Mouse (Mus musculus) monocyte, adult 5-6 weeks (primary cell): ENCODE results near the gene Slc8a2. TPM values are rescaled to one million over a fixed set of nuclear protein-coding genes. Genes with fewer than 3 reads are reported as not detected.

Experiments used
- ATAC-seq: fragments of 153-309, 156-312 bp; replicated peaks from 2 replicates; pipeline ENCODE4 v1.8.0; 2017; ENCODE audit warnings: mild to moderate bottlenecking; ENCODE audit not compliant: low TSS enrichment, insufficient number of reproducible peaks, severe bottlenecking, poor library complexity, low FRiP score
- total RNA-seq: library from RNA; stranded (forward); fragments of 200-1000, 200-491, 200-594 nt; gene quantifications from 3 replicates; pipeline ENCODE4 v1.2.3, GENCODE M21; 2017

Gene Slc8a2
- total RNA-seq, 1 experiment from 2014 or later, result not detected

- no peak for ATAC-seq
Measured at GRCm38 (mm10) chr7:16202756-16203504, 73.3 kb downstream of the Slc8a2 start.

GRCm38 (mm10) chr7:16203505-16203903 is 73.9 kb downstream of the Slc8a2 start:
- ATAC-seq, result no peak

DNA sequence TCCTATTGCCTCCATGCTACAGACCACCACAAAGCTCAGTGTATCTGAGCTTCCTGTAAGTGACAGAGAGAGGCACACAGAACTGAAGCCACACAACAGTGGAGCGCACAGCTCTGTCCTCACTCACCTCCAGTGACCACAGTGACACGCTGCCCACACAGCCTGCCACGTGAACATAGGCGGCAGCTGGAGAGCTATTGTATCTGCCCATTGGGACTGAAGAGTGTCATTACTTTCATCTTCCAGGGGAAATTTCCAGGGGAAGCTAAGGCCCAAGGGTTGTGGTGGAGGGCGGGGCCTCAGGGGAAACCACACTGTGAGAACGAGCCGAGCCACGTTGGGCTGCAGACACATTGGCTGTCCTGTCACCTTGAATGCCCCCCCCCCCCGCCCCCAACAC is 75.2 kb downstream of the Slc8a2 start:
- ATAC-seq, result peak; percentile 48

DNA sequence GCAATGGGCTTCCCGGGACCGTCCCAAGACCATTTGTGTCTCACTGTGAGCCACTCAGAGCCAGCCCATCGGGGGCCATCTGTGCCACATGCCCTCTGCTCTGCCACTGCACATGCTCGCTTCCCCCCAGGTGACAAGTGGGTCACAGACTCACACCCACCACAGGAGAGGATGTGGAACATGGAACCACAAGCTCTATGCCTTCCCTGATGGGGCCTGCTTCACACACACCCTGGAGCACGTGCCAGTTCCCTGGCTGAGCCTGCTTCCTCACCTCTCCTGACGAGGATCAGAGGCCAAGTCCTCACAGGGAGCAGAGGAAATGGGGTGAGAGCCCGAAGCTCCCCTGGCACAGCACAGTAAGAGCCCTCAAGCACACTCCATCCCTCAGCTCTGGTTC is 77.5 kb downstream of the Slc8a2 start:
- peak; percentile 20; the same call in 1 of the 2 replicates for ATAC-seq

- ATAC-seq, result peak; percentile 78
Measured at GRCm38 (mm10) chr7:16207496-16207895, 77.9 kb downstream of the Slc8a2 start.

GRCm38 (mm10) chr7:16208781-16209665 is 79.4 kb downstream of the Slc8a2 start:
- no peak for ATAC-seq

Other genes with a start within 250 kb of the Slc8a2 start
- gene Crx, start 249.9 kb upstream of the Slc8a2 start, total RNA-seq, result not detected in 3 replicates
- gene Crxos, start 247.2 kb upstream of the Slc8a2 start, total RNA-seq, result not detected in 3 replicates
- 42.8 to 94.2 TPM (median 48.6 TPM) in 3 replicates for gene Selenow, start 207.4 kb upstream of the Slc8a2 start, total RNA-seq
- 208 to 319 TPM (median 268 TPM) in 3 replicates for gene Nop53, start 183.8 kb upstream of the Slc8a2 start, total RNA-seq
- 0.49 TPM in 1 of 3 replicates, not detected in the others for gene Ehd2, start 162.3 kb upstream of the Slc8a2 start, total RNA-seq
- gene Bicra, start 81.9 kb upstream of the Slc8a2 start, total RNA-seq, result 2.2 to 10.0 TPM (median 2.6 TPM) in 3 replicates
- gene Zfp541, start 68.0 kb upstream of the Slc8a2 start, total RNA-seq, result 0.11 to 0.29 TPM in 2 of 3 replicates, not detected in the other
- gene Napa, start 31.4 kb upstream of the Slc8a2 start, total RNA-seq, result 46.6 to 76.8 TPM (median 71.5 TPM) in 3 replicates
- gene Kptn, start 9.9 kb upstream of the Slc8a2 start, total RNA-seq, result 9.6 to 18.6 TPM (median 15.9 TPM) in 3 replicates
- gene Meis3, start 45.3 kb downstream of the Slc8a2 start, total RNA-seq, result 3.0 to 15.5 TPM (median 6.4 TPM) in 3 replicates
- gene Dhx34, start 92.2 kb downstream of the Slc8a2 start, total RNA-seq, result 7.7 to 12.4 TPM (median 10.4 TPM) in 3 replicates
- gene C5ar2, start 114.3 kb downstream of the Slc8a2 start, total RNA-seq, result 2.9 to 8.0 TPM (median 7.0 TPM) in 3 replicates
- gene C5ar1, start 129.7 kb downstream of the Slc8a2 start, total RNA-seq, result 11.2 to 17.0 TPM (median 13.7 TPM) in 3 replicates
- 9.4 to 16.4 TPM (median 12.3 TPM) in 3 replicates for gene Inafm1, start 143.8 kb downstream of the Slc8a2 start, total RNA-seq
- gene Ccdc9, start 157.0 kb downstream of the Slc8a2 start, total RNA-seq, result 231 to 284 TPM (median 256 TPM) in 3 replicates
- gene Bbc3, start 178.6 kb downstream of the Slc8a2 start, total RNA-seq, result 26.4 to 30.9 TPM (median 30.1 TPM) in 3 replicates